Mouse (Mus musculus): ENCODE results near the gene Itga3. TPM values are rescaled to one million over a fixed set of nuclear protein-coding genes. Genes with fewer than 3 reads are reported as not detected.

Itga3 gene
- total and polyA plus RNA-seq, 3 experiments = not detected

GRCm38 (mm10) chr11:95009629-95010014 lies 67.0 kb downstream of the Itga3 start, which contains the start of gene Samd14 (continued):
- peak; percentile 33 for TF ChIP-seq MXI1 (IDR thresholded peaks at IDR 0.05; ENCODE audit: low read depth, low read length)
- no peak for TF ChIP-seq CTCF (IDR thresholded peaks at IDR 0.05 in 2 of 3, conservative IDR thresholded peaks at IDR 0.05 in 1 of 3; ENCODE audit: control insufficient read depth in 1 of 3, insufficient read depth in 1 of 3, low read depth in 2 of 3, low read length in 3 of 3, poor library complexity in 1 of 3, severe bottlenecking in 1 of 3)

- peak; percentile 82 for DNase-seq (ENCODE audit: low read depth, low spot score)
- Histone ChIP-seq H3K4me3 (ENCODE audit: control insufficient read depth in 1 of 2, insufficient read depth in 1 of 2, low read depth in 2 of 2, low read length in 2 of 2) (peak overlapping the region; percentile 70 to 80), H3K4me1 (ENCODE audit: control insufficient read depth in 1 of 2, insufficient read depth in 2 of 2, low read length in 2 of 2) (peaks cover 8 to 59% of the 10 kb centered on the region in 2 experiments), H3K27ac (ENCODE audit: control insufficient read depth, low read depth, low read length) (peak overlapping the region; percentile 74), H3K36me3 (ENCODE audit: control insufficient read depth in 1 of 2, insufficient read depth in 2 of 2, low read length in 2 of 2) (peaks cover 0 to 43% of the 10 kb centered on the region in 2 experiments; a peak in 2 of 4 replicates), H3K9ac (ENCODE audit: control insufficient read depth, low read depth, low read length, poor library complexity, severe bottlenecking) (peak overlapping the region; percentile 91), H3K27me3 (ENCODE audit: control insufficient read depth in 1 of 2, insufficient read depth in 2 of 2, low read length in 2 of 2) (no peaks in the 10 kb centered on the region), H3K79me2 (ENCODE audit: control insufficient read depth, insufficient read depth, low read length, poor library complexity) (peaks cover 25% of the 10 kb centered on the region), H3K9me3 (replicated peaks; ENCODE audit: insufficient read depth, low read length) (no peaks in the 10 kb centered on the region)
- TF ChIP-seq SIN3A (IDR thresholded peaks at IDR 0.05; ENCODE audit: low read length) (peak; percentile 76; the same call in 1 of the 2 replicates), MXI1 (IDR thresholded peaks at IDR 0.05; ENCODE audit: low read depth, low read length) (peak; percentile 84), MYC (IDR thresholded peaks at IDR 0.05; ENCODE audit: low read depth, low read length) (no peak), HCFC1 (IDR thresholded peaks at IDR 0.05; ENCODE audit: low read depth, low read length) (peak; percentile 65), CHD1 (IDR thresholded peaks at IDR 0.05; ENCODE audit: low read depth, low read length) (peak; percentile 87; the same call in 1 of the 2 replicates), SMC3 (IDR thresholded peaks at IDR 0.05; ENCODE audit: low read depth, low read length) (no peak), CHD2 (IDR thresholded peaks at IDR 0.05; ENCODE audit: low read length) (no peak; the same call in 1 of the 2 replicates), POLR2AphosphoS2 (IDR thresholded peaks at IDR 0.05; ENCODE audit: low read length) (peak; percentile 0; the same call in 1 of the 2 replicates), ZNF384 (IDR thresholded peaks at IDR 0.05; ENCODE audit: low read depth, low read length) (no peak), E2F4 (IDR thresholded peaks at IDR 0.05; ENCODE audit: borderline replicate concordance, low read depth, low read length) (no peak), TBP (IDR thresholded peaks at IDR 0.05; ENCODE audit: low read depth, low read length) (peak; percentile 91), MYB (IDR thresholded peaks at IDR 0.05; ENCODE audit: low read depth, low read length) (no peak; the same call in 1 of the 2 replicates), TCF12 (IDR thresholded peaks at IDR 0.05; ENCODE audit: low read depth, low read length) (no peak), RCOR1 (IDR thresholded peaks at IDR 0.05; ENCODE audit: low read depth, low read length) (peak; percentile 32; the same call in 1 of the 2 replicates), JUND (IDR thresholded peaks at IDR 0.05; ENCODE audit: low read depth, low read length) (no peak), ZMIZ1 (IDR thresholded peaks at IDR 0.05; ENCODE audit: low read depth, low read length) (peak; percentile 47; the same call in 1 of the 2 replicates), ETS1 (IDR thresholded peaks at IDR 0.05; ENCODE audit: low read depth, low read length) (0 out of 2 replicates have a peak, but pooled peaks have one; percentile 44), CTCF (IDR thresholded peaks at IDR 0.05 in 2 of 3, conservative IDR thresholded peaks at IDR 0.05 in 1 of 3; ENCODE audit: control insufficient read depth in 1 of 3, insufficient read depth in 1 of 3, low read depth in 2 of 3, low read length in 3 of 3, poor library complexity in 1 of 3, severe bottlenecking in 1 of 3) (no peak), GABPA (IDR thresholded peaks at IDR 0.05; ENCODE audit: low read depth, low read length) (no peak), MAX (IDR thresholded peaks at IDR 0.05; ENCODE audit: low read length) (0 out of 2 replicates have a peak, but pooled peaks have one; percentile 33), USF1 (IDR thresholded peaks at IDR 0.05; ENCODE audit: low read depth, low read length) (no peak), ZC3H11A (IDR thresholded peaks at IDR 0.05; ENCODE audit: low read depth, low read length) (no peak; the same call in 1 of the 2 replicates), MEF2A (IDR thresholded peaks at IDR 0.05; ENCODE audit: extremely low read depth, insufficient replicate concordance, low read depth, low read length, poor library complexity, severe bottlenecking) (no peak), TAL1 (IDR thresholded peaks at IDR 0.05; ENCODE audit: low read length) (no peak), ZKSCAN1 (IDR thresholded peaks at IDR 0.05; ENCODE audit: low read depth, low read length) (no peak), MAZ (IDR thresholded peaks at IDR 0.05; ENCODE audit: low read depth, low read length) (peak; percentile 68), EP300 (IDR thresholded peaks at IDR 0.05; ENCODE audit: low read depth in 1 of 2, low read length in 2 of 2) (no peak), RAD21 (IDR thresholded peaks at IDR 0.05; ENCODE audit: low read depth, low read length) (no peak), POLR2A (IDR thresholded peaks at IDR 0.05; ENCODE audit: control insufficient read depth in 1 of 2, insufficient read depth in 1 of 2, low read depth in 1 of 2, low read length in 2 of 2, poor library complexity in 1 of 2) (peak in 1 of 2 experiments; percentile 64; a peak in 2 of 4 replicates), NELFE (IDR thresholded peaks at IDR 0.05; ENCODE audit: low read depth, low read length) (peak; percentile 14; the same call in 1 of the 2 replicates), USF2 (IDR thresholded peaks at IDR 0.05; ENCODE audit: borderline replicate concordance in 1 of 2, insufficient read depth in 1 of 2, low read depth in 1 of 2, low read length in 2 of 2) (no peak)
Observed at GRCm38 (mm10) chr11:95008661-95009628, 67.7 kb downstream of the Itga3 start.

Data from MEL (cell line).